Mouse (Mus musculus) bone marrow macrophage, adult 2 months (primary cell): Measurements from ENCODE around the gene Hist1h2bh. TPM values are rescaled to one million over a fixed set of nuclear protein-coding genes. Genes with fewer than 3 reads are reported as not detected.

Source experiments
- H3K27ac ChIP-seq: 2 replicates; pipeline ENCODE4 v1.5.1; 2012; ENCODE audit warnings: low read depth, low read length; ENCODE audit not compliant: insufficient read depth
- H3K4me1 ChIP-seq: 2 replicates; pipeline ENCODE4 v1.6.1; 2012; ENCODE audit warnings: low read length; ENCODE audit not compliant: control insufficient read depth, insufficient read depth
- H3K4me3 ChIP-seq: 2 replicates; pipeline ENCODE4 v1.5.1; 2012; ENCODE audit warnings: mild to moderate bottlenecking, low read length, moderate library complexity; ENCODE audit not compliant: insufficient read depth
- CTCF ChIP-seq: IDR thresholded peaks from 2 replicates; pipeline ENCODE4 v1.5.1; 2012; ENCODE audit warnings: low read depth, mild to moderate bottlenecking, low read length, moderate library complexity
- POLR2A ChIP-seq: IDR thresholded peaks from 2 replicates; pipeline ENCODE4 v1.6.1; 2012; ENCODE audit warnings: mild to moderate bottlenecking, low read depth, low read length, borderline replicate concordance
- polyA plus RNA-seq: library from polyadenylated mRNA; stranded (reverse); fragments of >200 nt; gene quantifications from 2 replicates; pipeline ENCODE4 v1.2.4, GENCODE M21; 2012; ENCODE audit not compliant: missing spikeins, insufficient read depth, insufficient read length

The Hist1h2bh gene
- polyA plus RNA-seq, 1 experiment = 0.97 TPM

DNA sequence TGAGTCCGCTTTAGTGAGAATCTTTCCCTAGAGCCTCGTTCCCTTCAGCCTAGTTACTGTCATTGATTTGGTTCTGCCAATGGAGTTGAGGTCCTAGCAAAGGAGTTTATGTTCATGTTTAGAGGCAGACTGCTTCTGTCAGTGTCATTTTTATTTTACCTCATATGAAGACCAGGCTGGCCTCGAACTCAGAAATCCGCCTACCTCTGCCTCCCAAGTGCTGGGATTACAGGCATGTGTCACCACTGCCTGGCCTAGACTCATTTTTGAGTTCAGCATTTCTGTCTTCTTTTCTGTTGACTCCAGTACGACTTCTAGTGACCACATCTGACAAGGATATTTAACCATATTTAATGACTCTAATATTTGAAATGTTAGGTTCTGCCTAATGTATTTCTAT is 27.9 kb downstream of the Hist1h2bh start:
- Histone ChIP-seq H3K4me1 (peaks cover 10% of the 10 kb centered on the region), H3K4me3 (no peak overlapping the region), H3K27ac (no peak overlapping the region)
- no peak for TF ChIP-seq CTCF
- no peak for TF ChIP-seq POLR2A

DNA sequence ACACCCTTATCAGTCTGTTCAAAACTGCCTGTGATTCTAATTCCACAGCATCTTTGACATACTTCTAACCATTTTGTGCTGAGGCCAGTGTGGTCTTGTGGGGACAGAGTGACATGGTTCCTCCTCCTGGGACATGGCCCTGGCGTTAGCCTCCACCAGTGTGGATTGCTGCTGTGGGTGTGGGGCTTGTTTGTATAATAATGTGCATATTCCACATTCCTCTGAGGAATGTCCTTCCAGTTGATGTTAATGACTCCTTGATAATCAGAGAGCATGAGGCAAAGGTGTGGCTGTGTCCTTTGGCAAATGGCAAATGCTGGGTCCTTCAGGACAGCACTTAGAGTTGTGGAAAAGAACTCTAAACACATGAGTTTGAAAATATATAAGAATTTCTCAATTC is 29.7 kb downstream of the Hist1h2bh start:
- TF ChIP-seq POLR2A (no peak), CTCF (no peak)
- H3K4me3 ChIP-seq = no peak overlapping the region
- peaks cover 5% of the 10 kb centered on the region for H3K4me1 ChIP-seq
- H3K27ac ChIP-seq = no peak overlapping the region

DNA sequence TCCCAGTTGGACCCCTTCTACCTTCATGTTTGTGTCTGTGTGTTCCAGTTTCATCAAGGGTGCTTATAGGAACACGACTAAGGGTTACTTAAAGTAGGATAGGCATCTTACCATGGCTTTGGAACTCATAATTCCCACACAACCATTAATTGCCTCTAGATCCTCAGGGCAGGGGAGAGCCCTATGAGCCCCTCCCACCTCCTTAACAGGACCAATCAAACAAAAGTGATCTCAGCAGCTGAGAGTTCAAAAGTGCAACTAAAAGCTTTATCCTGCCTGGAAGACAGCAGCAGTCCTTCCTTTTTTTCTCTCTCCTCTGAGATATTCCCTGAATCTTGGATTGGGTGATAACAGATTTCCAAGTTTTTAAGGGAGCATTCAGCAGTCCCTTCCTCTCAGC is 33.1 kb downstream of the Hist1h2bh start:
- Histone ChIP-seq H3K27ac (no peak overlapping the region), H3K4me3 (no peak overlapping the region), H3K4me1 (peaks cover 2% of the 10 kb centered on the region)
- no peak for TF ChIP-seq CTCF
- TF ChIP-seq POLR2A = no peak

DNA sequence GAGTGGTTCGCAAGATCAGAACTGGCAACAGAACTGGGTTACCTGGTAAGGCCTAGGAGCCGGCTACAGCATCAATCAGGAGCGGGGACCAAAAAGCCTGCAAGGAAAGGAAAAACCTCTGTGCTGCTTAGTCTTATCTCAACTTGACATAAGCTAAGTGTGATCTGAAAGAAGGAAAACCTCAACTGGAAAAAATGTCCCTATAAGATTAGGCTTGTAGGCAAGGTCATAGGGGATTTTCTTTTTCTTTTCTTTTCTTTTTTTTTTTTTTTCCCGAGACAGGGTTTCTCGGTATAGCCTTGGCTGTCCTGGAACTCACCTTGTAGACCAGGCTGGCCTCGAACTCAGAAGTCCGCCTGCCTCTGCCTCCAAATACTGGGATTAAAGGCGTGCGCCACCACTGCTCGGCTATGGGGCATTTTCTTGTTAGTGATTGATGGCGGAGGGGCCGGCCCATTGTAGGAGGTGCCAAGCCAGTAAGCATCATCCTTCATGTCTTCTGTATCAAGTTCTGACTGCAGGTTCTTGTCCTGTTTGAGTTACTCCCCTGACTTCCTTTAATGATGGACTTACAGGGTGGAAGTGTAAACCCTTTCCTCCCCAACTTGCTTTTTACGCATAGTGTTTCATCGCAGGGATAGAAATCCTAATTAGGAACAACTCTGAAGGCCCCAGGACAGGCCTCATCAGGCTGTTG is 36.2 kb downstream of the Hist1h2bh start:
- TF ChIP-seq POLR2A (no peak), CTCF (no peak)

DNA sequence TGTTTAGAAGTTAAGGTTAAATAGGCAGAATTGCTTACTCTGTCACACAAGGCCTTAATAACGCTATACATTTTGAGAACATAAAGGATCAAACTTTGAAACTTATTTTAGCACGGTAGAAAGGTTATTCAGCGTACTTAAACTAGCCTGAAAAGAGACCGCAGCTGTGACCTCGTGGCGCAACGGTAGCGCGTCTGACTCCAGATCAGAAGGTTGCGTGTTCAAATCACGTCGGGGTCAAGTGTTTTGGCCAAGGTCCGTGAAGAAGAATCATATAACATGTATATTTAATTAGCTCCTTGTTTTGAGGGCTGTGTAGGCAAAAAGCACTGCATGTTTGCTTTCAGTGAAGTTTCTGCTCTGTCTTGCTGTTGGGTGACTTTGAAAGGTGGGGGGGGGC is 36.8 kb downstream of the Hist1h2bh start:
- TF ChIP-seq CTCF = no peak
- H3K4me1 ChIP-seq = peaks cover 14% of the 10 kb centered on the region
- no peak overlapping the region for H3K27ac ChIP-seq
- no peak overlapping the region for H3K4me3 ChIP-seq

More for the DNA sequence above, 36.2 kb downstream of the Hist1h2bh start:
- H3K4me1 ChIP-seq = peaks cover 9% of the 10 kb centered on the region
- H3K27ac ChIP-seq = no peak overlapping the region
- no peak overlapping the region for H3K4me3 ChIP-seq

DNA sequence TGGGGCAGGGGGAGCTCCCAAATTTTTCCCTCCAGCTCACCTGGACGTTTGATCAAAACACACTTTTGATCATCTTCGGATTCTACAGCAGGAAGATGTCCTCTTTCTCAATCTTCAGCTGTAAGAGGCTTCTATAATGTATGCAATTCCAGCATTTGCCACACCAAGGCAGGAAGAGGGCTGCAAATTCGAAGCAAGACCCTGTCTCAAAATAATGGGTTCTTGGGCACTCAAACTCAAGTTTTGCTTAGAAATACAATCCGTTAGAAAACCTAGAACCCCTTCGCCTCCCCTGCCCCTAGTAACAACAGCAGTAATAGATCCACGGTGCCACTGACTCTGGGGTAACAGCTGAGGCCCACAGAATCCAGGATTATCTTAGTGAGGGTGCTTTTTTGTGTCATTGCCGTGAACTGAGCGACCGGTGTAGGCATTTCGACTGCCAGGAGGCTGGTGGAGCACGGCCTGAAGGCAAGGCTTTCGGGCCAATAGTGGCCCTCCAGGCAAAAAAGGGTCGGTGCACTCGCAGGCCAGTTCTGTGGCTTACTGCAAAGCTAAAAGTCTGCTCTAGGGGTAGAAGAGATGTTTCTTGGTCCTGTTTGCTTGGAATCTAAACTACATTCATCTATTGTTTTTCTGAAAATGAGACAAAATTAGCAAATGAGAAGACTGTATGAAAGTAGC is 37.4 kb downstream of the Hist1h2bh start:
- Histone ChIP-seq H3K4me3 (no peak overlapping the region), H3K27ac (no peak overlapping the region), H3K4me1 (peaks cover 14% of the 10 kb centered on the region)
- no peak for TF ChIP-seq CTCF

DNA sequence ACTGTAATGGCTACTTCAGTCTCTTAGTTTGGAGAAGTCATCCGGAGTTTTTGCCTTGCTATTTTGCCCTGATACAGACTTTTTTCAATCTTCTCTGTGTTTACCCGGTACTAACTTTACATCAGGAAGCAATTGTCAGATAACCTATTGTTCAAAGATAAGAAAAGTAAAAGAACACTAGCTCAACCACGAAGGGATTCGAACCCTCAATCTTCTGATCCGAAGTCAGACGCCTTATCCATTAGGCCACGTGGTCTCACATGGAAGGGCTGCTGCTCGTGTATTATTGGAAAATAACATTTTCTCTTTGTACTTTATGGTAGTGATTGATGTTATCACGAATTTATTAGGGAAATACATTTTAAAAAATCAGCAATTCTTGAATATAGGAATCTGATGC is 39.4 kb downstream of the Hist1h2bh start:
- Histone ChIP-seq H3K4me3 (no peak overlapping the region), H3K4me1 (peaks cover 12% of the 10 kb centered on the region), H3K27ac (no peak overlapping the region)
- TF ChIP-seq CTCF = no peak
- TF ChIP-seq POLR2A = no peak

DNA sequence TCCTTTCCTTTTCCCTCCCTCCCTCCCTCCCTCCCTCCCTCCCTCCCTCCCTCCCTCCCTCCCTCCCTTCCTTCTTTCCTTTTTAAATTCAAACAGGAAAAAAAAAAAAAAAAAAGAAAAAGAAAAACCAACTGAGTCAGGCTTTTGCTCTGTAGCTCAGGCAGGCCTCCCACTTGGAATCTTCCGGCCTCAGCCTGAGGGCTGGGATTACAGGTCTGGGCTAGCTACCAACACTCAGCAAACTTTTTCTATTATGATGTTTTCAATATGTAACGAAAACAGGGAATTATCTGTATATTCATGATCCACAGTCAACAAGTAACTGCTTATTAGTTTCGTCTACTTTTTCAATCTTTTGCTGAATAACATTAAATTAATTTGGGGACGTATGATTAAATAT is 40.3 kb downstream of the Hist1h2bh start:
- TF ChIP-seq CTCF (no peak), POLR2A (no peak)
- Histone ChIP-seq H3K4me3 (no peak overlapping the region), H3K27ac (no peak overlapping the region), H3K4me1 (peaks cover 12% of the 10 kb centered on the region)

DNA sequence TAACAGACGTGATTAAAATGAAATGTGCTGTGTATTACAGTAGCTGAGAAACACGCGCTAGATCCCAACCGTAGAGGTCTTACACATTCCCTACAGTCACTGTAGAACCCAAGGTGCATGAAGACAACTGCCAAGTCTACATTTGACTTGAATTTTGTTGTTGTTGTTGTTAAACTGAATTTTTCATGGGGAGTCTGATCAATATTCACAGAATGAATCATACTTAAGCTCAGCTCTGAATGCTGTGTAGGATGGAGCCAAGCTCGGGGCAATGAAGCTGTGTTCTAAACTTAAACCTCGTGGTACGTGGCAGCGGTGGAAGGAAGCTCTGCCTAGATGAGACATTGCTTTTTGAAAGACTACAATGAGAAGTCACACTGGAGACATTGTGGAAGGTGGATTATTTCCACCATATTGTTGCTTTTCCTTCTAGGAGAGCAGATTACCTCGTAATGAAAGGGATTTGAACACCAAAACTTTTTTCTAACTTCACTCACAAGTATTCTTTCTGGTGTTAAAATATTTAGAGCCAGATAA is 41.1 kb downstream of the Hist1h2bh start:
- Histone ChIP-seq H3K27ac (no peak overlapping the region), H3K4me1 (peaks cover 13% of the 10 kb centered on the region), H3K4me3 (no peak overlapping the region)
- TF ChIP-seq CTCF (no peak), POLR2A (no peak)

DNA sequence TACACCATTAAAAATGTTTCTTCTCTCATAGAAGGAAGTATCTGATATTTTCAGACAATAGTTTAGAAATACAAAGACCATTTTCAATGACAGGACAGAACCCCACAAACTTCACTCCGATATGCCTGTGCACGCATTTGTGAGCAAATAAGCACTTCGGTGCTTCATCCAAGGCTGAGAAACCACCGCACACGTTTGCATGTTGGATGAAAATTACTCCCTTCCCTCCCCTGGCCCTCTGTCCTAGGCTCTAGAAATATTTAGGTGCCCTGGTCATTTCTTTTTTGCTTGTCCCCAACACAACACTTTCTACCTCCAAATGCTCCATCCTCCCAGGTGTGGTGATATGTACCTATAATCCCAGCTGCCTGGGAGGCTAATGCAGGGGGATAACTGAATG is 41.7 kb downstream of the Hist1h2bh start:
- no peak overlapping the region for H3K4me3 ChIP-seq

More for the DNA sequence above, 41.7 kb downstream of the Hist1h2bh start:
- TF ChIP-seq CTCF (no peak), POLR2A (no peak)
- Histone ChIP-seq H3K27ac (no peak overlapping the region), H3K4me1 (peaks cover 17% of the 10 kb centered on the region)
